In genomic region chr3:130579501-130579900, GRCm38 (mm10) we compare ENCODE assay signal across 10 mouse cellular contexts. TPM values are rescaled to one million over a fixed set of nuclear protein-coding genes. Genes with fewer than 3 reads are reported as not detected.
DNase-seq lines count a peak whose midpoint lies in the region; TF ChIP-seq lines count a peak whose summit lies in the region.
"Had no signal": no experiment of that assay in that cellular context is flagged by ENCODE, and none has a peak within 500 bp of the region (broad histone marks: within the 10 kb centered on the region; RNA-seq: fewer than 3 reads in every experiment).

No protein-coding gene starts in this region.

- H3K9me3 ChIP-seq in limb, embryonic 10.5 days (replicated peaks), result no peaks in the 10 kb centered on the region
- H3K9me3 ChIP-seq: forebrain, embryonic 10.5 days had no signal

- H3K4me1 ChIP-seq in limb, embryonic 10.5 days, result peaks cover 20% of the 10 kb centered on the region

- DNase-seq in gastrocnemius, postnatal 14 days, result peak; percentile 17
- no peak for DNase-seq in gastrocnemius, adult 8-10 months (ENCODE audit: low spot score in 2 of 2)
- DNase-seq in left cerebral cortex, postnatal 4 days, result peak; percentile 75
- DNase-seq in left cerebral cortex, postnatal 36 days (ENCODE audit: low spot score in 2 of 2), result no peak
- DNase-seq in limb, embryonic 10.5 days (ENCODE audit: low spot score), result no peak
- no peak for DNase-seq in layer of hippocampus, adult 18-20 months (ENCODE audit: low spot score in 2 of 2)
- no peak for DNase-seq in right cerebral cortex, adult 18-20 months

- intact Hi-C loops in gastrocnemius, postnatal 14 days (cut with DNase I; ENCODE audit: low total_unique reads), result no loop called here
- intact Hi-C loops in left cerebral cortex, postnatal 4 days (cut with DNase I), result loop anchor here (5.0 kb wide), 1 partner anchor 482 kb away; no protein-coding TSS in a partner anchor
- intact Hi-C loops in left cerebral cortex, postnatal 36 days (cut with DNase I), result no loop called here

- peaks cover 3% of the 10 kb centered on the region; the same call in 1 of the 2 replicates for H3K36me3 ChIP-seq in limb, embryonic 10.5 days
- no peaks in the 10 kb centered on the region for H3K36me3 ChIP-seq in myocyte (ENCODE audit: control insufficient read depth, insufficient read depth)
- H3K36me3 ChIP-seq: forebrain, embryonic 10.5 days had no signal

- no peaks in the 10 kb centered on the region for H3K79me2 ChIP-seq in myocyte (ENCODE audit: control insufficient read depth, insufficient read depth)

- no peak overlapping the region for H3ac ChIP-seq in myocyte (ENCODE audit: control insufficient read depth, insufficient read length)

- TF ChIP-seq POLR2A in myocyte (IDR thresholded peaks at IDR 0.05; ENCODE audit: insufficient read length, low read depth), result no peak

- WGBS in limb, embryonic 10.5 days, result 56% methylated on average over 17 of the region's 17 CpGs

- peak overlapping the region; percentile 22 for H3K4me2 ChIP-seq in myocyte (ENCODE audit: low read depth)

- H3K27me3 ChIP-seq in limb, embryonic 10.5 days (ENCODE audit: low read depth, poor library complexity, severe bottlenecking), result peaks cover 8% of the 10 kb centered on the region; the same call in 1 of the 2 replicates
- no peaks in the 10 kb centered on the region for H3K27me3 ChIP-seq in myocyte (ENCODE audit: control insufficient read depth, insufficient read depth, insufficient read length)

- 0 out of 2 replicates have a peak overlapping the region, but pooled peaks have one; percentile 21 for H3K27ac ChIP-seq in limb, embryonic 10.5 days
- H3K27ac ChIP-seq: forebrain, embryonic 10.5 days had no signal

- H3K4me3 ChIP-seq in limb, embryonic 10.5 days, result no peak overlapping the region
- no peak overlapping the region for H3K4me3 ChIP-seq in myocyte
- H3K4me3 ChIP-seq: forebrain, embryonic 10.5 days had no signal

TF ChIP-seq in myocyte, 11 proteins besides CTCF, POLR2A, EP300 and RAD21:
- TF ChIP-seq MYOD1 (IDR thresholded peaks at IDR 0.05; ENCODE audit: control insufficient read depth in 1 of 3, insufficient read length in 2 of 3, low read depth in 2 of 3) (peak in 2 of 3 experiments; percentile 58 to 85), TCF12 (IDR thresholded peaks at IDR 0.05; ENCODE audit: insufficient read depth, poor library complexity, severe bottlenecking) (peak; percentile 42), MYOG (IDR thresholded peaks at IDR 0.05; ENCODE audit: control insufficient read depth in 1 of 3, insufficient read depth in 1 of 3, insufficient read length in 2 of 3, low read depth in 2 of 3) (peak in 2 of 3 experiments; percentile 49 to 80), POLR2AphosphoS2 (IDR thresholded peaks at IDR 0.05; ENCODE audit: insufficient read length, low read depth) (no peak), REST (IDR thresholded peaks at IDR 0.05; ENCODE audit: insufficient read depth, insufficient read length) (no peak)

RNA-seq across cellular contexts. Expression of gene Etnppl, which starts 37.7 kb away (rescaled TPM):
- total RNA-seq in gastrocnemius, postnatal 14 days (2021), result not detected
- under 1 TPM in 1 of 4 experiments, not detected in 3; 0.19 TPM for total RNA-seq in gastrocnemius, adult 8-10 months (2022)
- not detected for total RNA-seq in left cerebral cortex, postnatal 4 days (2021)
- 10 to 100 TPM in 1 of 2 experiments, 1 to 10 TPM in 1; 8.4 to 10.6 TPM for total RNA-seq in left cerebral cortex, postnatal 36 days (2021)
- polyA plus RNA-seq in limb, embryonic 10.5 days (2016; fragmentation: Nextera tagmentation; extraction: Ambion mirVana), result not detected in 2 replicates
- polyA plus RNA-seq in myocyte (2012; fragmentation: generic; extraction: Trizol), result not detected
- 10 to 100 TPM; 11.8 to 13.8 TPM for total RNA-seq in layer of hippocampus, adult 18-20 months (2021)
- polyA plus RNA-seq: forebrain, embryonic 10.5 days; intestine, embryonic 14.5 days had no signal

Comparison
In these comparisons a context has a peak if more than half of its experiments do, and no peak if none do; other contexts are left out.
1. DNase-seq: peak in gastrocnemius, postnatal 14 days (single experiment) and left cerebral cortex, postnatal 4 days (single experiment); none in gastrocnemius, adult 8-10 months (0 of 2), left cerebral cortex, postnatal 36 days (0 of 2), limb, embryonic 10.5 days (single experiment), layer of hippocampus, adult 18-20 months (0 of 2) and right cerebral cortex, adult 18-20 months (single experiment).
2. RNA of gene Etnppl, which starts 37.7 kb away (total RNA-seq): 11.8 to 13.8 TPM in layer of hippocampus, adult 18-20 months and 8.4 to 10.6 TPM in left cerebral cortex, postnatal 36 days; not detected in left cerebral cortex, postnatal 4 days, not detected in gastrocnemius, postnatal 14 days and 0.19 TPM in gastrocnemius, adult 8-10 months; every median in the first group is over 4 times any median in the second.